Mouse (Mus musculus): ENCODE data around the gene Prpf18.

DNA sequence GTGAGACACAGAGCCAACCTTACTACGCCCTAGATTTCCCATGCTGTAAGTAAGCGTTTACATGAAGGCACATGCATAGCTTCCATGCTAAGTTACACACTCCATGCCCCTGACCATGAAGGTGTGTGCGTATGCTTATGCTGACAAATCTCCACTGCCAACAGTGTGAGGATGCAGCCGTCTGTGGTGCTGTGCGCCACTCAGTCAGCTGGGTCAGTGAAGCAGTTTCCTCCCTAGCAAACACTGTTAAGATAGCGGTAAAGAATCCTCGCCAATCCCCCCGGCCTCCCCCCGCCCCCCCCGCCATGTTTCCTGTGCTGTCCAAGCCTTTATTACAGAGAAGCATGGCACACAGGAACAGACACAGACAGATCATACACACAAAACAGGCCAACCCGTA lies 22.4 kb downstream of the Prpf18 start:
- TF ChIP-seq CTCF (IDR thresholded peaks at IDR 0.05; ENCODE audit: low read depth) (no peak), EP300 (IDR thresholded peaks at IDR 0.05; ENCODE audit: low read depth) (no peak)

All from heart, postnatal 0 days (tissue).